ENCODE assay signal across 15 mouse cellular contexts in genomic region chr4:59441265-59441664, GRCm38 (mm10). TPM values are rescaled to one million over a fixed set of nuclear protein-coding genes. Genes with fewer than 3 reads are reported as not detected.
DNase-seq lines count a peak whose midpoint lies in the region; ATAC-seq and TF ChIP-seq lines count a peak whose summit lies in the region.
"Had no signal": no experiment of that assay in that cellular context is flagged by ENCODE, and none has a peak within 500 bp of the region (broad histone marks: within the 10 kb centered on the region; RNA-seq: fewer than 3 reads in every experiment).

No protein-coding gene starts in this region.

- no peak for ATAC-seq in liver, embryonic 15.5 days (ENCODE audit: insufficient read depth)
- no peak for ATAC-seq in megakaryocyte-erythroid progenitor cell, adult 5-6 weeks (replicated peaks; ENCODE audit: low FRiP score, low TSS enrichment, poor library complexity, severe bottlenecking)

- H3K4me2 ChIP-seq in liver, embryonic 15.5 days = no peak overlapping the region
- H3K4me2 ChIP-seq: embryonic facial prominence, embryonic 13.5 days; forebrain, embryonic 12.5 days; hindbrain, embryonic 12.5 days had no signal

- H3K36me3 ChIP-seq in liver, embryonic 15.5 days (replicated peaks) = no peaks in the 10 kb centered on the region
- H3K36me3 ChIP-seq: embryonic facial prominence, embryonic 13.5 days; forebrain, embryonic 12.5 days; hindbrain, embryonic 12.5 days had no signal

- peak overlapping the region; percentile 90 for H3K27ac ChIP-seq in bone marrow, adult 2 months (ENCODE audit: control insufficient read depth, insufficient read depth, low read depth, low read length, poor library complexity)
- H3K27ac ChIP-seq in liver, embryonic 15.5 days (replicated peaks) = peak overlapping the region; percentile 89
- H3K27ac ChIP-seq: embryonic facial prominence, embryonic 13.5 days; forebrain, embryonic 12.5 days; hindbrain, embryonic 12.5 days had no signal

- WGBS in bone marrow, adult 2 months = 4% methylated on average over 1 of the region's 1 CpGs
- 12% methylated on average over 1 of the region's 1 CpGs for WGBS in liver, embryonic 15.5 days (ENCODE audit: insufficient replicate concordance)

- peaks cover 21% of the 10 kb centered on the region for H3K4me1 ChIP-seq in bone marrow, adult 2 months (ENCODE audit: control insufficient read depth, insufficient read depth, low read length)
- H3K4me1 ChIP-seq in liver, embryonic 15.5 days (replicated peaks) = peaks cover 61% of the 10 kb centered on the region

- TF ChIP-seq CTCF in bone marrow, adult 2 months (IDR thresholded peaks at IDR 0.05; ENCODE audit: control insufficient read depth, insufficient read depth, low read length) = no peak

- DNase-seq in lung, postnatal 36 days = peak; percentile 18
- no peak for DNase-seq in lung, adult 18-20 months
- peak; percentile 24 for DNase-seq in skeletal muscle tissue, adult 2 months (ENCODE audit: low read depth, low spot score)
- DNase-seq in cerebellum, postnatal 25 days = no peak
- DNase-seq in urinary bladder, postnatal 10 days (ENCODE audit: low spot score) = no peak
- DNase-seq: adrenal gland, postnatal 10 days; heart, adult 11 months; kidney, postnatal 10 days; retina, postnatal 1 day had no signal

- no peaks in the 10 kb centered on the region for H3K9me3 ChIP-seq in liver, embryonic 15.5 days (replicated peaks)
- H3K9me3 ChIP-seq: embryonic facial prominence, embryonic 13.5 days; forebrain, embryonic 12.5 days; hindbrain, embryonic 12.5 days had no signal

- no peaks in the 10 kb centered on the region for H3K27me3 ChIP-seq in liver, embryonic 15.5 days

- H3K9ac ChIP-seq in liver, embryonic 15.5 days = no peak overlapping the region
- H3K9ac ChIP-seq: embryonic facial prominence, embryonic 13.5 days; forebrain, embryonic 12.5 days; hindbrain, embryonic 12.5 days had no signal

- H3K4me3 ChIP-seq in bone marrow, adult 2 months (replicated peaks; ENCODE audit: control insufficient read depth, low read depth, low read length) = no peak overlapping the region
- no peak overlapping the region for H3K4me3 ChIP-seq in liver, embryonic 15.5 days (replicated peaks)
- H3K4me3 ChIP-seq: embryonic facial prominence, embryonic 13.5 days; forebrain, embryonic 12.5 days; hindbrain, embryonic 12.5 days had no signal

- no peak for TF ChIP-seq POLR2A in bone marrow, adult 2 months (IDR thresholded peaks at IDR 0.05; ENCODE audit: borderline replicate concordance, control insufficient read depth, low read depth, low read length)

RNA-seq across cellular contexts. Expression of gene Susd1, which starts 2.8 kb away (rescaled TPM):
- polyA plus RNA-seq in bone marrow, adult 2 months (2011; ENCODE audit: insufficient read depth, insufficient read length, low replicate concordance, missing spikeins) = 21.3 and 25.3 TPM in 2 replicates
- polyA plus RNA-seq in liver, embryonic 15.5 days (2015; fragmentation: Nextera tagmentation; extraction: Ambion mirVana) = 9.6 and 10.0 TPM in 2 replicates
- 55.2 and 83.7 TPM in 2 replicates for total RNA-seq in megakaryocyte-erythroid progenitor cell, adult 5-6 weeks (2014; fragmentation: Nextera tagmentation)
- total RNA-seq in megakaryocyte-erythroid progenitor cell, adult 5-6 weeks (2017) = 91.5 and 118 TPM in 2 replicates

Comparison
In these comparisons a context has a peak if more than half of its experiments do, and no peak if none do; other contexts are left out.
1. DNase-seq: peak in lung, postnatal 36 days (single experiment) and skeletal muscle tissue, adult 2 months (single experiment); none in lung, adult 18-20 months (0 of 2), cerebellum, postnatal 25 days (0 of 2) and urinary bladder, postnatal 10 days (single experiment).